Mouse (Mus musculus) myocyte (in vitro differentiated cells): ENCODE data around the gene Sema4d.

Experiments
- CEBPB ChIP-seq: IDR thresholded peaks from 2 replicates; pipeline ENCODE4 v1.6.1; 2011; ENCODE audit warnings: mild to moderate bottlenecking, moderate library complexity; ENCODE audit not compliant: poor library complexity, insufficient read depth, severe bottlenecking
- E2F4 ChIP-seq: IDR thresholded peaks from one replicate; pipeline ENCODE4 v1.6.1; 2011; ENCODE audit warnings: mild to moderate bottlenecking, control low read depth, moderate library complexity; ENCODE audit not compliant: insufficient read depth
- MAX ChIP-seq: IDR thresholded peaks from one replicate; pipeline ENCODE4 v1.6.1; 2011; ENCODE audit warnings: low read depth, mild to moderate bottlenecking, control low read depth
- MYOD1 ChIP-seq, 3 experiments: IDR thresholded peaks; one replicate each; pipeline ENCODE4 v1.6.1; 2011; ENCODE audit warnings: control low read depth in 2 of 3, low read depth in 2 of 3, mild to moderate bottlenecking in 2 of 3, moderate library complexity in 1 of 3; ENCODE audit not compliant: insufficient read length in 2 of 3, control insufficient read depth in 1 of 3
- MYOG ChIP-seq, 3 experiments: IDR thresholded peaks; one replicate each; pipeline ENCODE4 v1.6.1; 2011; ENCODE audit warnings: control low read depth in 2 of 3, low read depth in 2 of 3, mild to moderate bottlenecking in 2 of 3; ENCODE audit not compliant: insufficient read length in 2 of 3, control insufficient read depth in 1 of 3, insufficient read depth in 1 of 3
- POLR2A ChIP-seq: IDR thresholded peaks from one replicate; pipeline ENCODE4 v1.6.1; 2011; ENCODE audit warnings: low read depth, mild to moderate bottlenecking, control low read depth, moderate library complexity; ENCODE audit not compliant: insufficient read length
- REST ChIP-seq: IDR thresholded peaks from one replicate; pipeline ENCODE4 v1.6.1; 2011; ENCODE audit warnings: mild to moderate bottlenecking, control low read depth, moderate library complexity; ENCODE audit not compliant: insufficient read depth, insufficient read length
- TCF12 ChIP-seq: IDR thresholded peaks from one replicate; pipeline ENCODE4 v1.6.1; 2011; ENCODE audit warnings: mild to moderate bottlenecking, control low read depth; ENCODE audit not compliant: poor library complexity, insufficient read depth, severe bottlenecking

GRCm38 (mm10) chr13:51843298-51843697, 49.8 kb upstream of the Sema4d start:
- TF ChIP-seq POLR2A (no peak), E2F4 (no peak), MYOD1 (IDR thresholded peaks at IDR 0.05; ENCODE audit: control insufficient read depth in 1 of 3, insufficient read length in 2 of 3, low read depth in 2 of 3) (no peak), CEBPB (no peak), MYOG (IDR thresholded peaks at IDR 0.05; ENCODE audit: control insufficient read depth in 1 of 3, insufficient read depth in 1 of 3, insufficient read length in 2 of 3, low read depth in 2 of 3) (no peak), REST (no peak), TCF12 (no peak), MAX (no peak)
